Mouse (Mus musculus) ES-Bruce4 (cell line): ENCODE data around the gene Zfp74.

Source experiments
- CTCF ChIP-seq: IDR thresholded peaks from one replicate; pipeline ENCODE4 v1.8.1; 2011; ENCODE audit warnings: low read depth, low read length
- EP300 ChIP-seq: IDR thresholded peaks from 2 replicates; pipeline ENCODE4 v1.6.1; 2011; ENCODE audit warnings: low read depth, low read length; ENCODE audit not compliant: insufficient read depth

DNA sequence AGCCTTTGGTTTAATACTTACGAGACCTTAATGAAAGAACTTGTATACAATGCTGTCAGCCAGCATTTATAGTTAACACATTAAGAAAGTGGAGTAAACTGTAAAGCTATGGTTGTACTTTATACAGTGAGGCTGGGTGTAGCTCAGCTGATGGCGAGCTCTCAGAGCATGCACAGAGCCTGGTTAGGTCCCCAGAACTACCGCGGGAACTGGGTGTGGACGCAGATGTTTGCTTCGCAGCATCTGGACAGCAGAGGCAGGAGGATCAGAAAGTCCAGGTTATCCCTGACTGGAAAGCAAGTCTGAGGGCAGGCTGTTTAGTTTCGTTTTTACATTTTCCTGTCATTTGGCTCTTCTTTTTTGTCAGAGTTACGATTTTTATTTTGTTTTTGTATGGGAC, 38.8 kb upstream of the Zfp74 start:
- TF ChIP-seq CTCF: no peak
- TF ChIP-seq EP300: no peak
